In the genomic region with DNA sequence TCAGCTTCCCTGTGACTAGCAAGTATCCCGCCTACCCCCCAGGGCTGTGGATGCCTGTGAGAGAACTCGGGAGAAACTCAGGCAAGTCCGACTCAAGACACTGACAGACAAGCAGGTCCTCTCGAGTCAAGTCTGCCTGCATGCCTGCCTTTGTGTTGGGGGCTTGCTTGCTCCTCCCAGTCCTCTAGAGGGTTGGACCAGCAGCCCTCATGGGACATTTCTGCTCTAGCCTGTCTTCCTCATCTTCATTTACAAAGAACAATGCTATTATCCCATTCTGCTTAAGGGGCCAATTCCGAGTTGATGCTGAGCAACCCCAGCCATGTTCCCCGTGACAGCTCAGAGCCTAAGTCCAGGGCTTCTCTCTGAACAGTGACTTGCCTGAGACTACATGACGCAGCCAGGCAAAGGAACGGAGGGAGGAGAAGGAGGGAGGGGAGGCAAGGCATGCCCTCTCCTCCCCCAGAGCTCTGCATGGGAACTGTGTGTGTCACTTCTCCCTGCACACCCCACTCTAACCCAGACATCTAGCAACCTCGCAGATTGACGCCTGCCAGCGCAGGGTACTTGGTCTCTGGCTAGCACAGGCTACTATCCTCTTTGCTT, we compare ENCODE assay signal across 16 mouse cellular contexts.
DNase-seq lines count a peak whose midpoint lies in the region; ATAC-seq and TF ChIP-seq lines count a peak whose summit lies in the region.
"Had no signal": no experiment of that assay in that cellular context is flagged by ENCODE, and none has a peak within 500 bp of the region (broad histone marks: within the 10 kb centered on the region; RNA-seq: fewer than 3 reads in every experiment).

No protein-coding gene starts in this region.

- H3K4me2 ChIP-seq in embryonic facial prominence, embryonic 11.5 days (ENCODE audit: low read depth, low read length) = no peak overlapping the region
- H3K4me2 ChIP-seq in heart, embryonic 15.5 days = no peak overlapping the region
- H3K4me2 ChIP-seq in midbrain, embryonic 13.5 days (replicated peaks) = no peak overlapping the region
- no peak overlapping the region for H3K4me2 ChIP-seq in midbrain, embryonic 15.5 days
- H3K4me2 ChIP-seq in stomach, postnatal 0 days (replicated peaks; ENCODE audit: low read depth) = no peak overlapping the region
- H3K4me2 ChIP-seq: hindbrain, embryonic 15.5 days; limb, embryonic 12.5 days had no signal

- H3K9me3 ChIP-seq in embryonic facial prominence, embryonic 11.5 days (replicated peaks; ENCODE audit: control insufficient read depth, low read length) = no peaks in the 10 kb centered on the region
- 0 out of 2 replicates have a peak, but pooled peaks cover 4% of the 10 kb centered on the region for H3K9me3 ChIP-seq in embryonic facial prominence, embryonic 10.5 days
- H3K9me3 ChIP-seq in heart, embryonic 15.5 days (replicated peaks) = no peaks in the 10 kb centered on the region
- 0 out of 2 replicates have a peak, but pooled peaks cover 7% of the 10 kb centered on the region for H3K9me3 ChIP-seq in midbrain, embryonic 13.5 days
- H3K9me3 ChIP-seq in midbrain, embryonic 15.5 days = no peaks in the 10 kb centered on the region
- no peaks in the 10 kb centered on the region for H3K9me3 ChIP-seq in stomach, postnatal 0 days (ENCODE audit: control insufficient read depth, low read length)
- H3K9me3 ChIP-seq: hindbrain, embryonic 15.5 days; limb, embryonic 12.5 days had no signal

- no peak overlapping the region for H3K9ac ChIP-seq in embryonic facial prominence, embryonic 11.5 days (replicated peaks; ENCODE audit: low read length)
- H3K9ac ChIP-seq in heart, embryonic 15.5 days = no peak overlapping the region; the same call in 1 of the 2 replicates
- no peak overlapping the region; the same call in 1 of the 2 replicates for H3K9ac ChIP-seq in midbrain, embryonic 13.5 days (replicated peaks)
- no peak overlapping the region for H3K9ac ChIP-seq in midbrain, embryonic 15.5 days
- 0 out of 2 replicates have a peak overlapping the region, but pooled peaks have one; percentile 13 for H3K9ac ChIP-seq in stomach, postnatal 0 days (ENCODE audit: low read length)
- H3K9ac ChIP-seq: hindbrain, embryonic 15.5 days; limb, embryonic 12.5 days; liver, postnatal 0 days had no signal

- H3K27ac ChIP-seq in embryonic facial prominence, embryonic 11.5 days (replicated peaks; ENCODE audit: low read depth, low read length) = no peak overlapping the region
- H3K27ac ChIP-seq in embryonic facial prominence, embryonic 10.5 days (replicated peaks) = no peak overlapping the region; the same call in 1 of the 2 replicates
- H3K27ac ChIP-seq in heart, embryonic 15.5 days = no peak overlapping the region
- H3K27ac ChIP-seq in midbrain, embryonic 13.5 days = no peak overlapping the region
- no peak overlapping the region for H3K27ac ChIP-seq in midbrain, embryonic 15.5 days
- H3K27ac ChIP-seq in stomach, postnatal 0 days (replicated peaks) = no peak overlapping the region
- H3K27ac ChIP-seq: hindbrain, embryonic 15.5 days; limb, embryonic 12.5 days had no signal

- DNase-seq in embryonic facial prominence, embryonic 11.5 days (ENCODE audit: low spot score) = no peak
- no peak for DNase-seq in embryonic facial prominence, embryonic 10.5 days (ENCODE audit: low spot score)
- DNase-seq in heart, adult 8-10 months (ENCODE audit: low spot score) = no peak
- no peak for DNase-seq in stomach, postnatal 0 days (ENCODE audit: low spot score)
- DNase-seq in yolk sac, embryonic 10.5 days (ENCODE audit: low spot score) = no peak
- DNase-seq: adrenal gland, postnatal 10 days; kidney, postnatal 25 days; liver, postnatal 0 days; thymus, adult 18-20 months had no signal

- TF ChIP-seq CTCF in stomach, postnatal 0 days (IDR thresholded peaks at IDR 0.05; ENCODE audit: low read depth) = no peak

- no peak for TF ChIP-seq EP300 in stomach, postnatal 0 days (optimal IDR thresholded peaks at IDR 0.05)

- no peaks in the 10 kb centered on the region for H3K4me1 ChIP-seq in embryonic facial prominence, embryonic 11.5 days (ENCODE audit: control insufficient read depth, insufficient read depth, low read length)
- peaks cover 23% of the 10 kb centered on the region for H3K4me1 ChIP-seq in embryonic facial prominence, embryonic 10.5 days
- H3K4me1 ChIP-seq in heart, embryonic 15.5 days (replicated peaks) = peaks cover 19% of the 10 kb centered on the region
- H3K4me1 ChIP-seq in midbrain, embryonic 13.5 days (replicated peaks) = peaks cover 18% of the 10 kb centered on the region
- H3K4me1 ChIP-seq in midbrain, embryonic 15.5 days = no peaks in the 10 kb centered on the region
- H3K4me1 ChIP-seq in stomach, postnatal 0 days (replicated peaks; ENCODE audit: control insufficient read depth, insufficient read depth) = no peaks in the 10 kb centered on the region

- H3K4me3 ChIP-seq in embryonic facial prominence, embryonic 11.5 days (ENCODE audit: low read depth, low read length) = no peak overlapping the region
- H3K4me3 ChIP-seq in embryonic facial prominence, embryonic 10.5 days = no peak overlapping the region
- no peak overlapping the region for H3K4me3 ChIP-seq in heart, embryonic 15.5 days
- H3K4me3 ChIP-seq in midbrain, embryonic 13.5 days (replicated peaks) = no peak overlapping the region
- no peak overlapping the region for H3K4me3 ChIP-seq in midbrain, embryonic 15.5 days
- H3K4me3 ChIP-seq in stomach, postnatal 0 days (ENCODE audit: low read depth, low read length) = no peak overlapping the region
- H3K4me3 ChIP-seq: erythroblast, embryonic 14.5 days; hindbrain, embryonic 15.5 days; limb, embryonic 12.5 days; megakaryocyte, embryonic 14.5 days had no signal

- WGBS in embryonic facial prominence, embryonic 11.5 days = 29% methylated on average over 11 of the region's 11 CpGs
- WGBS in embryonic facial prominence, embryonic 10.5 days = 24% methylated on average over 11 of the region's 11 CpGs
- 29% methylated on average over 11 of the region's 11 CpGs for WGBS in heart, embryonic 15.5 days
- WGBS in midbrain, embryonic 13.5 days = 28% methylated on average over 11 of the region's 11 CpGs
- 20% methylated on average over 11 of the region's 11 CpGs for WGBS in midbrain, embryonic 15.5 days
- 50% methylated on average over 10 of the region's 11 CpGs for WGBS in stomach, postnatal 0 days

- ATAC-seq in embryonic facial prominence, embryonic 11.5 days (replicated peaks; ENCODE audit: insufficient number of reproducible peaks, low FRiP score, low TSS enrichment, low read depth) = peak; percentile 63; the same call in 1 of the 2 replicates
- 0 out of 2 replicates have a peak, but pooled peaks have one; percentile 12 for ATAC-seq in heart, embryonic 15.5 days (replicated peaks; ENCODE audit: insufficient number of reproducible peaks, insufficient read depth, low FRiP score, low read depth)
- ATAC-seq in midbrain, embryonic 13.5 days = peak; percentile 60
- no peak for ATAC-seq in midbrain, embryonic 15.5 days (replicated peaks)
- ATAC-seq in stomach, postnatal 0 days (ENCODE audit: low FRiP score, low TSS enrichment) = 0 out of 2 replicates have a peak, but pooled peaks have one; percentile 24
- ATAC-seq: liver, postnatal 0 days had no signal

- H3K27me3 ChIP-seq in embryonic facial prominence, embryonic 11.5 days (ENCODE audit: control insufficient read depth, insufficient read depth, low read length) = no peaks in the 10 kb centered on the region
- H3K27me3 ChIP-seq in embryonic facial prominence, embryonic 10.5 days (replicated peaks; ENCODE audit: low read depth, poor library complexity, severe bottlenecking) = peaks cover 16% of the 10 kb centered on the region
- H3K27me3 ChIP-seq in heart, embryonic 15.5 days = no peaks in the 10 kb centered on the region
- H3K27me3 ChIP-seq in midbrain, embryonic 13.5 days = peaks cover 3% of the 10 kb centered on the region; the same call in 1 of the 2 replicates
- H3K27me3 ChIP-seq in midbrain, embryonic 15.5 days (replicated peaks) = no peaks in the 10 kb centered on the region
- H3K27me3 ChIP-seq in stomach, postnatal 0 days (ENCODE audit: control insufficient read depth, insufficient read depth, low read length) = no peaks in the 10 kb centered on the region
- H3K27me3 ChIP-seq: hindbrain, embryonic 15.5 days; megakaryocyte, embryonic 14.5 days had no signal

- H3K36me3 ChIP-seq in embryonic facial prominence, embryonic 11.5 days (replicated peaks; ENCODE audit: control insufficient read depth, insufficient read depth, low read depth, low read length) = no peaks in the 10 kb centered on the region
- no peaks in the 10 kb centered on the region for H3K36me3 ChIP-seq in embryonic facial prominence, embryonic 10.5 days (replicated peaks)
- no peaks in the 10 kb centered on the region for H3K36me3 ChIP-seq in heart, embryonic 15.5 days
- H3K36me3 ChIP-seq in midbrain, embryonic 13.5 days = no peaks in the 10 kb centered on the region
- no peaks in the 10 kb centered on the region for H3K36me3 ChIP-seq in midbrain, embryonic 15.5 days (replicated peaks)
- H3K36me3 ChIP-seq in stomach, postnatal 0 days (ENCODE audit: control insufficient read depth, insufficient read depth, low read length) = no peaks in the 10 kb centered on the region
- H3K36me3 ChIP-seq: hindbrain, embryonic 15.5 days; limb, embryonic 12.5 days had no signal
